Mouse (Mus musculus): ENCODE results near the gene Ptpn3.
"Not testable (repeated sequence)": the region's sequence is repeated elsewhere in the genome, so short reads cannot be mapped to it uniquely, and the experiment has no call there.

Gene Ptpn3

DNA sequence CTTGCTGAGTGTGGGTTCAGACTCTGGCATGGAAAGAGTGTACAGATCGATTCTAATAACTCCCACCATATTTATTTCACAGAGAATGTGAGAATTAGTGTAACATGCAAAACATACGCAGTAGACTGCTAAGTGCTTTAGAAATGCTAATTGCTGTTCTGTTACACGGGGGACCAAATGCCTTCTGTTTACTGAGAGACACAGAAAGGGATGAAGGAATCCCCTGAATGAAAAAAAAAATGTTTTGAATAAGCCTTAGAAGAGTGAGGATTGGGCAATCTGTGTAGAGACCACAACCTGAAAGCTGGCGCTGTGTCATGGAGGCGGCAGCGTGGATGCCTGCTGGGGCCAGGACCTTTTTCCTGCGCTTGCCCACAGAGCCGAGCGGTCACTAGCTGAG lies 86.8 kb downstream of the Ptpn3 start:
- no peak for DNase-seq

DNA sequence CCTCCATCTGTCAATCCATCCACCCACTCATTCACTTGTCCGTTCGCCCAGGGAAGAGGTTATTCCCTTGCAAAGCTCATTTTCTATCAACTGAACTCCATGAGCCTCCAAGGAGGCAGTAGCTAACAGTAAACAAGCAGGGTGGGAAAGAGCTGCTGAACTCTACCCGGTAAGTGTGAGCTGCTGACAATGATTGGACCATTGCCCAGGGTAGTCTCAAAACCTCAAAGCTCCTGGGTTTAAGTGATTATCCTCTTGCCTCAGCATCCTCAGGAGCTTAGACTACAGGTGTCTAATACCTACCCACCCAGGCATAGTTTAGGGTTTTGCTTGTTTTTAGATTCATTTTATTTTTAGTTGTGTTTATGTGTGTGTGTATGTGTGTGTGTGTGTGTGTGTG lies 87.5 kb downstream of the Ptpn3 start:
- DNase-seq, result no peak

DNA sequence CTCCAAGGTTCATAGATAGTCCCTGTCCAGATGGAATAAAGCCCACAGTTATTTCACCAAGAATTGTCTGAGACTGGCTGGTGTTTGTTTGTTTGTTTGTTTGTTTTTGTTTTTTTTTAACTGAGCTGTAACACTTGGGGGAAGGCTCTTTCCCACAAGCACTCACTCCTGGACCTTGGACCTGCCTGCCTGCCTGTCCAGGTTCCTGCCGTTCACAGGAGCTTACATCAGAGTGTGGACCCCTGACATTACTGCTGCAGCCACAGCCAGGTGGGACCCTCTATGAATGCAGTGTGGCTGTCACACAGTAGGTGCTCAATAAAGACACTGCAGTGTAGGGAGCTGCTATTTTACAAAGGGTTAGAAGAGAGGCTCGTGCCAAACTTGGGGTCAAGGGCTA lies 89.9 kb downstream of the Ptpn3 start:
- no peak for DNase-seq

DNA sequence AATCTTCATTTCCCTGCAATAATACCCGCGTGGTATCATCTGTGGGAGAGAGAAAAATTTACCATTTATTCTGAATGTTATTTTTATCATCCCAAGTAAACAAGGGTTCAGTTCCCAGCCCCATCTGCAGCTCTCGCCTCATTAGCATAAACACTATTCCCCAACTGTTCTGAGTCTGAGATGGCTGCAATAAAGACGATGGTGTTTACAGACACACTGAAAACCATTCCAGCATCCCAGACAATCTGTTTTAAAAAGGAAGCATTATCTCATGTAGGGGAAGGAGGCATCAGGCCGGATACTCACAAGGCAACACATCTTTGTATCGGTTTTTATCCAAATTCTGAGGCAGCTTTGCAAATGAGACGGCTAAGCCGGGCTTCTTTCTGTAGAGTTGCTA lies 95.7 kb downstream of the Ptpn3 start:
- no peak for DNase-seq

DNA sequence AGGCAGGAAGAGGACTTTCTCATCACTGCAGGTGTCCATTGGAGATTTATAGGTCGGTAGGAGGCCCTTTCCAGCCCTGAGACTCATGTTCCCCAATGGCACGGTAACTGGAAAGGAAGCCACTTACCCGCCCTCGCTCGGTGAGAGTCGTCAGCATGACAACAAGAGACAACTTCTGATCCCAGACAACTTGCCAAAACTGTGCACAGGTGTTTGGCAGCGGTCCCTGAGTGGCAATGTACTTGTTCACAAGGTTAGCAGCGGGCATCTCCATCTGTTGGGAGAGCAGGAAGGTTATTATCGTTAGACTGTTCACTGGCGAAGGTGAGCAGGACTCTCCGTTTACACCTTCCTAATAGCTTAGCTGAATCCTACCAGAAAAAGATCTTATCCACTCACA lies 96.9 kb downstream of the Ptpn3 start:
- no peak for DNase-seq

DNA sequence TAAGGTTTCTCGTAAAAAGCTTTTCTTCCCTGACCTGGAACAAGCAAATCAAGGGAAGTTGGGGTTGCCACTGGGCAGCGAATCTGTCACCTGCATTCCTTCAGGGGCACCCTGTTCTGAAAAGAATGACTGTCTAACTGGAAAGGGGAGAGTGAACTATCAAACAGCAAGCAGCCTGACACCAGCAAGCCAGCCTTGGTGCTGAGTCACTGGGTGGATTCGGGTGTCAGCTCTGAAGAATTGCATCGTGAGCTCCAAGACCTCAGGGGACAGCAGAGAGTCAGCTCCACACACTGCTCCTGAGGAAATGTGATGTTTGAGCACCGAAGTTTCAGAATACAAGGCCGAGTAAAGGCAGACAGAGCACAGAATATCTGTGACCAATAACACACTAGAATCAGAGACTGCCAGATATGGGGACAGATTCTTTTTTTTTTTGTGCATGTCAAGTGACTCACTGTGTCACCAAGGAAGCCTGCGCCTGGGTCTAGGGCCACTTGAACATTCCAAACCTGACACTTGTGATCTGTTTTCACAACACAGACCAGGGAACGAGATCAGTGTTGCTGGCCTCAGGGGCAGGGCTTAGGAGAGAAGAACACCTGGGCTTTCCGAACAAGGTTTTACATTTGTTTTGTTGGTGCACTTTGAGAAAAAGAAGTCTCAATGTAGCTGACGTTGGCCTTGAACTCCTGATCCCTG lies 98.8 kb downstream of the Ptpn3 start:
- DNase-seq, result no peak

DNA sequence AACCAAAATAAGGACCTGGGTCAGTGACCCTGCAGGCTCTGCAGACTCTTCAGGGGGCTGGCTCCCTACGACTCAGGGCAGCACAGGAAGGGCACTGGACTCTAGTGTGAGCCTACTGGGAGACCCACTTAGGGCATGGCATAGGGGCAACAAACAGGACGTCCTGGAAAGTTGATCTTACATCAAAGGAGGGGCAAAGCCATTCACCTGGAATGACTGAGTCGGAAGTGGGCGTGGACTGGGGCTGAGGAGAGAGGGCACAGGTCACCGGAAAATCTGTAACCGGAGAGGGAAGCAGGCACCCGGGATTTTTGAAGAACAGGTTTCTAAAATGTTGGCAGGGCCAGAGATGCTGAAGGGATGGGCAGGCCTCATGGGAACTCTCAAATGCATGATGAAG lies 99.5 kb downstream of the Ptpn3 start:
- DNase-seq, result no peak

DNA sequence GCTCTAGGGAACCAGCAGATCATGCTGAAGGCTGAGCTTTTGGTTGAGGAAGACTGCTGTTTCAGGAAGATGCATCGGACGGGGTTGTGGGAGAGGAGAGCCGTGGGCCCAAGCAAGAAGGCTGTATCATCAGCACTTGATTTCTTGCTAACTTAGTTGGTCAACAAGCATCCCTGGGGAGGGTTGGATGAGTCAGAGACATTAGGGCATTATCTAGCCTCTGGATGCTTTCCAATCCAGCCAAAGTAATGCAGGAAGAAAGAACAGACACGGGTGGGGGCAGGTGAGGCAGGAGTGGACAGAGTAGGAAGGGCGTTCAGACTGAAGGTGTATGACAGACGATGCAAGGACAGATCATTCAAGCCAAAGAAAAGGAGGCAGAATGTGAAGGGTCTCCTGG lies 101.0 kb downstream of the Ptpn3 start:
- DNase-seq, result no peak

DNA sequence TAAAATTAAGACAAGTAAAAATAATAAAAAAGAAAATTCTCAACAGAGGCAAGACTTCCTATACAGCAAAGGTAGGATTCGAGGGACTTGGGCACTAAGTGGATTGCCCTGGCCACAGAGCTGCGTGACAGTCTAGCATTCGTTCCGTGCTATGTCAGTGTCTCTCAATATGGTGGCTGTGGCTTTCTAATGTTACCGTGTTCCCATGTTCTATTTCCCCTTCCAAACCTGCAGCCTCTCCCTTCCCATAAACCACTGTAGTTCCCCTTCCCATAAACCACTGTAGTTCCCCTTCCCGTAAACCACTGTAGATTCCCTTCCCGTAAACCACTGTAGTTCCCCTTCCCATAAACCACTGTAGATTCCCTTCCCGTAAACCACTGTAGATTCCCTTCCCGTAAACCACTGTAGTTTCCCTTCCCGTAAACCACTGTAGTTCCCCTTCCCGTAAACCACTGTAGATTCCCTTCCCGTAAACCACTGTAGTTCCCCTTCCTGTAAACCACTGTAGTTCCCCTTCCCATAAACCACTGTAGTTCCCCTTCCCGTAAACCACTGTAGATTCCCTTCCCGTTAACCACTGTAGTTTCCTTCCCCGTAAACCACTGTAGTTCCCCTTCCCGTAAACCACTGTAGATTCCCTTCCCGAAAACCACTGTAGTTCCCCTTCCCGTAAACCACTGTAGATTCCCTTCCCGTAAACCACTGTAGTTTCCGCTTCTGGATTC lies 102.8 kb downstream of the Ptpn3 start:
- DNase-seq, result not testable (repeated sequence)

DNA sequence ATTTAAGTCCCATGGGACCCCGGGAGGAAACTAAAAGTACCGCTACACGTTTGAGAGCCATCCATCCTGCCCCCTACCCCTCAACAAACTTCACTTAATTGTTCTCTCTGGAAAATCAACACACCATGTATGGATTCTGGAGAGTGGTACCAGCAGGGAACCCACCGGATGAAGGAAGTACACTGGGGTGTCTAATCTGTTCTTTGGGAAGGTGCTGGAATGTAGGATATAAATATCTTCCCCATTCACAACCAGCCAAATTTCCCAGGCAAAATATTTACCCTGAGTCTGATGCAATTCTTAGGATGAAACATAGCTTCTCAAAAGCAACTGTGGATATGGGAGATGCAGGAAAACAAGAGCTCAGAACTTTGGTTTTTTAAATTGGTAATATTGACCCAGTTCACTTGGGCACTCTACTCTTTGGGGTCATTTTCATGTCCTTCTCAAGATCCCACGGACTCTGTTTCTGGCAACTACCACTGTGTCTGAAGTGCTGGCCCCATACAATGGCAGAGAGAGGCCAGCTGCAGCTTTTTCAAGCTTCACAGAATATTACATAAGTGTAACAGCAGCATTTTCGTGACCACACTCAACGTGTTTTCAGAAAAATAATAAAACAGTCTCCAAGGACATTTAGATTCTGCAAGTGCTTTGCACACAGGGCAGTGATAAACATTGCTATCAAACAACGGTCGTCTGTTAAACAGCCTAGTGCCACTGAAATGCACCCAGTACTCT lies 109.9 kb downstream of the Ptpn3 start:
- no peak for DNase-seq

DNA sequence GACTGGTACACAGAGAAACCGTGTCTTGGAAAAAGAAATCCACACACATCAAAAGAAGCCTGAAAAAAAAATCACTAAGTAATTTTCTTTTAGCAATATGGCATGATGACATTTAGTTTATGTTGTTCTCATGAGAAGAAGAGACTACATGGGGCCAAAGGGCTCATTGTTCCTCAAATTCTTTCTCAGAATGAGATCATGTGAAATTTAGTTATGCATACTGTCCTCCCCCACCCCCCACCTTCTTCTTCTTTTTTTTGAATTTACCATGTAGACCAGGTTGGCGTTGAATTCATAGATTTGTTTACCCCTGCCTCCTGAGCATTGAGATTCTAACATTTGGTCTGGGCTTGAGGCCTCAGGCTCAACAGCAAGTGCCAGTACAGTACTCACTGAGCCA lies 111.8 kb downstream of the Ptpn3 start:
- DNase-seq, result no peak

DNA sequence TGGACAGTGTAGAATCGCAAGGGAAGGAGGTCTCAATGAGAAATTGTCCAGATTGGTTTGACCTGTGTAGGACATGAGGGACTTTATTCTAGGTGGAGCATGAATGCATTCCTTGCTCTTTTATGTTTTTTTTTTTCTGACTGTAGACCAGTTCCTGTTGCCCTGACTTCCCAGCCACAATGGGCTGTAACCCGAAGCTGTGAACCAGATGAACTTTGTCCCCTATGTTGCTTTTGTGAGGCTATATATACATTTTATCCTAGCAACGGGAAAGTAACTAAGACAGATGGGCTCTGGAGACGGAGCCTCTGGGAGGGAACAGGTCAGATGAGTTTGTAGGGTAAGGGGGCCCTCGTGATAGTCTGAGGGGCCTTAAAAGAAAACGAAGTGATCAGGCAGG lies 115.6 kb downstream of the Ptpn3 start:
- DNase-seq, result no peak

DNA sequence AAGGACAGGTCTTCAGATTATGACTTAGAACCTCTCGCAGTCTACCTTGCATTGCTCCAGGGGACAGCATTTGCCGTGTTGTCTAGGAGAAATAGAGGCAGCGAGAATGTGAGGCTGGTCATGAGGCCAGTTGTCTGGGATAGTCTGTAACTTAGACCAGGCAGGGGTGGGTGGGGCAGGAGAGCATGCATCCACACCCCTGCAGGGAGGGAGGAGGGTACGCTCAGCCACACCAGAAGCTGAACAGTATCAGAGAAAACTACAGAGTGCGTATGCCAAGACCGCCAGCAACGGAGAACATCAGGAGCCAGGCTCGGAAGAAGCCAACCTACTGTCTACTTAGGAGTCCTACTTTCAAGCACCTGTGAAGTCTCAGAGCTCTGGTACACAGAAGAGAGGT lies 116.2 kb downstream of the Ptpn3 start:
- DNase-seq, result no peak

DNA sequence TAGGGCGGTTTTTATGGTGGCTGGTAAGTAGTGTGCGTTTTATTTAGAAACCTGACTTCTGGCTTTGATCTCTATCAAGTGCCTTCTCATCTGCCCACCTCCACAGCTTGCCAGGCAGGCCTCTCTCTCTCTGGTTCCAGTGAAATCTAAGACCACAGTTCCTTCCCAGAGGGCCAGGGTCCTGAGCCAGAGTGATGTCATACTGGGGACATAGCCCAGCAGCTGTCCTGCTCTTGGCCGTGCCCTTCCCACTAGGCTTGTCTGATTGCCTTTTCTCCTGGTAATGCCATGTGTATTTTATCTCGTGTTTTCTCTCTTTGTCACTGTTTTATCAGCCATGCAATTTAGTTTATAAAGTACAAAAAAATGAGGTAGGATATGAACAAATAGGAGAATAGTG lies 118.1 kb downstream of the Ptpn3 start:
- DNase-seq, result no peak

DNA sequence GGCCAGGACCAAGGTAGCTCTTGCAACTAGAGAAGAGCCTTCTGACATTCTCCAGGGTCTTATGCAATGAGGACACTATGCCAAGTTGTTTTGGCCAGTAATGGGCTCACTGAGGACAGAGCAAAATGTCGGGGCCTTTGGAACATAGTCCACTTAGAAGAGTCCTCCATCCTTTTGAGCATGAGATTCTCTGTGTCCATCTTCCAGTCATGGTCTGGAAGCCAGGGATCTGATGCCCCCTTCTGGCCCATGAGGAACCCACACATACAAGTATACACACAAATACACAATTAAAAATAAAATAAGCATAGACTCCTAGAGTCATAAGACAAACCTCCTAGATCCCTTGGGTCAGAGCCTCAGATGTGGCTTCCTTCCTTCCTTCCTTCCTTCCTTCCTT lies 120.1 kb downstream of the Ptpn3 start:
- DNase-seq, result no peak

DNA sequence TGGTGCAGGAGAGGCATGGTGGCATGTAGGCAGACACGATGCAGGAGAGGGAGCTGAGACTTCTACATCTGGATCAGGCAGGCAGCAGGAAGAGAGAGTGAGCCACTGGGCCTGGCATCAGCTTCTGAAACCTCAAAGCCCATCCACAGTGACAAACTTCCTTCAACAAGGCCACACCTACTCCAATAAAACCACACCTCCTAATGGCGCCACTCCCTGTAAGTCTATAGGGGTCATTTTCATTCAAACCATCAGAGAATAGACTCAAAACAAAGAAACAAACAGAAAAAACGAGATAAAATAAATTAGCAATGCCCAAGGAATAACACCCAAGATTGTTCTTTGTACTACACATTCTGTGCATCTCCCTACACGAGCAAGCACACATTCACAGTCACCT lies 122.8 kb downstream of the Ptpn3 start:
- no peak for DNase-seq

DNA sequence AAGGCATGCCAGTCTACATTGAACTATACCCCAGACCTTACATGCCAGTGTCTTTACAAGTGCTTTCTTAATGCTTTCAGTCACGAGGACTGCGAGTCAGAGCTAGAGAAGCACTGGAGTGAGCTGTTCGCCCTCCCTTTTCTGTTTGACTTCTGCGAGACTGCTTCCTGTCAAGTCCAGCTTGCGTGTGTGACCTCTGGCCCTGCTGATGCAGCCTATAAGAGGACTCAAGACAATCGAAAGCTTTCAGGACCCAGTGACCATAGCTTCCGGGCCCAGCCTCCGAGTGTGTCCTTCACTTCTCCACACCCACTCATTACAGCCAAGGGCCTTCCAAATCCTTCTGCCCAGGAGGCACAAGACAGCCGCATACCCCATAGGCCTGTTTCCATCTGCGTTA lies 126.3 kb downstream of the Ptpn3 start:
- no peak for DNase-seq

DNA sequence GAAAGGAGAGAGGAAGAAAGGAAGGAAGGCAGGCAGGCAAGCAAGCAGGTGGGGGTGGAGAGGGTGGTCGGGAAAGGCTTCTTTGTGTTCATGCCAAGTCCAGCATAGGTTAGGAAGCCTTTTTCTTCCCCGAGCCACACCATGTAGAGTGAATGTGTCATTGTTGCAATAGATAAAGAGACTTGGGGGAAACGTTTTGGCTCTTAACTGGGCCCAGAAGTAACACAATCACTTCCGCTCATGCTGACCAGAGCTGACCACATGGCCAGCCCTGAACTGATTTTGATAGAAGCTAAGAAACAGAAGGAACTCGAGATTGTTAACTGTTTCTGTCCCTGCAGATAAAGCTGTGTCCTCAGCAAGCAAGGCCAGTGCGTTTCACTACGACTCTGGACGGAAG lies 128.8 kb downstream of the Ptpn3 start:
- DNase-seq, result no peak

DNA sequence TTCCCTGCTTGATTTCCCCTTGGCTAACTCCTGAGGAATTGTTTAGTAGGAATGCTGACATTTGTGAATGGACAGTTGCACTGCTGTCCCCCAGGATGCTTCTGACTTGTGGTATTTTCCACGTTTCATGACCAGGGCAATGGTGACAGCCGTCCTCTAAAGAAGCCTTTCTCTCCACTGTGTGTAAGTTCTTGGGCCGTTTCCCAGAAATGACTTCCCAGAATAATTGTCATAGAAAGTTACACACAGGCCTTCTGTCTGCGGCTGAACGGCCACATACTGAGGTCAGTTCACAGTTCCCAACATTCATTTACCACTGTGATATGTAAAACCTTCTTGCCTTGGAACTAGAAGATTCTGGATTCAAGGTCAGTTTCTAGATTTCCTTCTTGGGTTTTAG lies 129.8 kb downstream of the Ptpn3 start:
- no peak for DNase-seq

DNA sequence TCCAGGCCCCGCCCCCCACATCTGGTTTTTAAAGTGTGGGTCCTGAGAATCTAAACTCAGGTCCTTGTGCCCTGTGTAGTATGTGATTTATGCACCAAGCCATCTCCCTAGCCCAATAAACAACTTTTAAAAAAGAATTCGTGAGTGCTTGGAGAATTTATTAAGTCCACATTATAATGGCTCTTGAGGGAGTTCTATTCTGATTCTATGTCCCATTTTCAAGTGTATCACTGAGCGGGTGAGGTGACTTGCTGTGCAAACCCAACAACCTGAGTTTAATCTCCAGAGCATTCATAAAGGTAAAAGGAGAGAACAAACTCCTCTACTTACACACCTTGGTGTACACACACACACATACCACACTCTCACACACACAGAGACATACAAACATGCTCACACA lies 133.0 kb downstream of the Ptpn3 start:
- no peak for DNase-seq

DNA sequence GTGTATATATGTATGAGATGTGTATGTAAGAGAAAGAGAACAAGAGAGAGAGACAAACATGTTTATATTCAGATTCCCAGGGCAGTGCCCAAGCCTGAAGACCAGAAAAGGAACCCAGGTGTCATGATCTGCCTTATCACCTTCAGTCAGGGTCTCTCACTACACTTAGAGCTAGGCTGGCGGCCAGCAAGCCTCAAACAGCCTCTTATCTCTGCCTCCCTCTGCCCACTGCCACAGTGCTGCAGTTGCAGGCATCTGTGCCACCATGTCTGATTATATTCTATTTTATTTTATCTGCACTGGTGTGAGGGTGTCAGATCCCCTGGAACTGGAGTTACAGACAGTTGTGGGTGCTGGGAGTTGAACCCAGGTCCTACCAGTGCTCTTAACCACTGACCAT lies 133.4 kb downstream of the Ptpn3 start:
- no peak for DNase-seq

DNA sequence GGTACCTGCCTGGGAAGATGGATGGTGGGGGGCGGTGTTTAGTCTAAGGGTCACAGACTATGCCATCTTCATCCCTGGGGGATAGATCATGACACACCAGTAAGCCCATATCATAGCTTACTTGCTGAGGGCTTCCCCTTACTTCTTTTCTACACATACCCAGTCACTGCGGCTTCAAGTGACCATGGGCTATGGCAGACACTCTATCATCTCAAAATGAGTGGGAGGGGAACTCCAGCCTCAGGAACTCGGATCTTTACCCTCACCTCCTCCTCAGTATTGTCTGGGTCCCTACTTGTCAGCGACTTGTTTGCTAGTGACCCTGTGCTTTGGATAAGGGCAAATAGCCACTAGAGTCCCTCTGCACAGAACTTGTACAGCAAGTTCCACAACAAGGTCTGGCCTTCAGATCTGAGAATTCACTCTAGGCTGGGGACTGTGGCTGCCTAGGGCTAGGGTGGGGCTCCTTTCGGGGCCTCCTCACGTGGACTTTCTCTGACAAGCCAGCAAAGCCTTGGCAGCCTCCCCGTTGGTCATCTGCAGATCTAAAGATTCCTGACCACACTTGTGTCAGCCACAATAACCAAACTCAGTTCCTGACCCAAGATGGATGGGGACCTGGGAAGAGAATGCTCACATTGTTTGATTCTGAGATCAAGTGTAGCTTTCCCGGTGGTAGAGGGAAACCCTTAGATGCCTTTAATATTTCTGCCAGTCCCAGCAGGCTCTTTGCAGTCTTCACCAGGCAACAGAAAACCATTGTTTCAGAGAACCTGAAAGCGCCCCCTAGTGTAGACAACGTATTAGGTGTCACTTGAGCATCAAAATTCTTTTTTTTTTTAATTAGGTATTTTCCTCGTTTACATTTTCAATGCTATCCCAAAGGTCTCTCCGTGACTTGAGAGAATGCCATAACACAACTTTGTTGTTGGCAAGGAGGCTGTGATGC lies 134.4 kb downstream of the Ptpn3 start:
- DNase-seq, result no peak

DNA sequence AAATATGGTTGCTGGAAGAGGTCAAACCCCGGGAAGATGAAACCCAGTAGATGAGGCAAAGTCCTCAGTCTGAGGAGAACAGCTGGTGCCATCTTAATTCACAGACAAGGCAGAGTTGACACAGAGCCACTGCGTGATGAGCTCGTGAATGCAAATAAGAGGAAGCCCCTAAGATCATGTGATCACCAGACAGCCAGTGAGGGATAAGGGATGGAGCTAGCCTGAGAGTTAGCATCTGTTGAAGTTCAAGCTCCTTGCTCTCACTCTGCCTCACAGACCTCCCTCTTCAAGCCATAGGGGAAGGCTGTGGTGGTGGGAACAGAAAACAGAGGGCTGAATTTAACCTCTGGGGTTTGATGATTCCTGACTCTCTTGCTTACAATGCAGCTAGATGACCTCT lies 136.0 kb downstream of the Ptpn3 start:
- DNase-seq, result no peak
